Mouse (Mus musculus) embryonic fibroblast, embryonic 13.5 days (primary cell): ENCODE measurements around the gene Elfn1. TPM values are rescaled to one million over a fixed set of nuclear protein-coding genes. Genes with fewer than 3 reads are reported as not detected.

ENCODE experiments used
- H3K27ac ChIP-seq: 2 replicates; pipeline ENCODE4 v1.5.1; 2012; ENCODE audit warnings: low read length, control low read depth, inconsistent platforms; ENCODE audit not compliant: insufficient read depth
- H3K4me1 ChIP-seq: 2 replicates; pipeline ENCODE4 v1.6.1; 2011; ENCODE audit warnings: low read length; ENCODE audit not compliant: control insufficient read depth, insufficient read depth
- H3K4me3 ChIP-seq: 2 replicates; pipeline ENCODE4 v1.5.1; 2011; ENCODE audit warnings: mild to moderate bottlenecking, control low read depth, low read length; ENCODE audit not compliant: insufficient read depth
- CTCF ChIP-seq: IDR thresholded peaks from 2 replicates; pipeline ENCODE4 v1.5.1; 2011; ENCODE audit warnings: mild to moderate bottlenecking, control low read depth, low read length, moderate library complexity, borderline replicate concordance; ENCODE audit not compliant: insufficient read depth
- POLR2A ChIP-seq: IDR thresholded peaks from 2 replicates; pipeline ENCODE4 v1.6.1; 2011; ENCODE audit warnings: low read depth, mild to moderate bottlenecking, control low read depth, low read length, moderate library complexity
- polyA plus RNA-seq: library from polyadenylated mRNA; stranded (reverse); fragments of >200 nt; gene quantifications from 2 replicates; pipeline ENCODE4 v1.2.4, GENCODE M21; 2011; ENCODE audit warnings: low read depth; ENCODE audit not compliant: missing spikeins, insufficient read length

Gene Elfn1
- polyA plus RNA-seq, 1 experiment = 2.1 TPM

DNA sequence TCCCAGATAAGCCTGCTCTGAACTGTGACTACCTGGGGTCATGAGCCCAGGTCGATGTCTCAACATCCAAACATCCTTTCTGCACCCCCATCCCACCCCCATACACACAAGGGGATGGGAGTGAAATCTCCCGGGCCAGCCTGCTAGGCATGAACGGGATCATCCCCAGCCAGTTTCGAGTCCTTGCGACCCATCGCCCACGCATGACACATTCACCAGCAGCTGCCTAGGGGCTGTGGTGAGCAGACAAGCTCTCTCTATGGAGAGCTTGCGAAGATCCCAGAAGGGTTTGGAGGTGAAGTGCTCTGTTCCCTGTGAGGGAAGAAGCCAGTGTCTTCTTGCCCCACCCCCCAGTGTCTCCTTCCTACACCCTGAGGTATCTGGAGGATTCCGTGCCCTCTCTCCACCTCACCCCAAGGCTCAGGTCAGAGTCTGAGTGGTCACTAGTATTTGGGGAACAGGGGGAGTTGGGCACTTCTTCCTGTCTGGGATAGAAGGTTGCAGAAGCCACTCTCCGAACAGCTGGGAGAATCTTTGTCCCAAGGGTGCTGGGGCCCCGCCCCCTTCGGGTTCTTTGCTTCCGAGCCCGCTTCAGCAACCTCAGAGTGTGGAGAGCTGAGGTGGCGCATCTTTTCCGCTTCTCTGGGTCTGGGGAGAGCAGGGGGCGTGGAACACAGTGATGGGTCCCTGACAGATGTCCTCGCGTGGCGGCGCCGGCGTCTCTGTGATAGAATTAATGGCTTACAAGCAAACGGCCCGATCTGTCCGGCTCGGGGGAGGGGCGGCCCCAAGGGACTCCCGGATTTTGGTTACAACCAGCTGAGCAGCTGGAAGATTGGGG lies 2.2 kb downstream of the Elfn1 start:
- peaks cover 6% of the 10 kb centered on the region; the same call in 1 of the 2 replicates for H3K4me1 ChIP-seq
- H3K27ac ChIP-seq = no peak overlapping the region
- H3K4me3 ChIP-seq = peak overlapping the region; percentile 9; the same call in 1 of the 2 replicates
- TF ChIP-seq POLR2A (no peak), CTCF (no peak)

DNA sequence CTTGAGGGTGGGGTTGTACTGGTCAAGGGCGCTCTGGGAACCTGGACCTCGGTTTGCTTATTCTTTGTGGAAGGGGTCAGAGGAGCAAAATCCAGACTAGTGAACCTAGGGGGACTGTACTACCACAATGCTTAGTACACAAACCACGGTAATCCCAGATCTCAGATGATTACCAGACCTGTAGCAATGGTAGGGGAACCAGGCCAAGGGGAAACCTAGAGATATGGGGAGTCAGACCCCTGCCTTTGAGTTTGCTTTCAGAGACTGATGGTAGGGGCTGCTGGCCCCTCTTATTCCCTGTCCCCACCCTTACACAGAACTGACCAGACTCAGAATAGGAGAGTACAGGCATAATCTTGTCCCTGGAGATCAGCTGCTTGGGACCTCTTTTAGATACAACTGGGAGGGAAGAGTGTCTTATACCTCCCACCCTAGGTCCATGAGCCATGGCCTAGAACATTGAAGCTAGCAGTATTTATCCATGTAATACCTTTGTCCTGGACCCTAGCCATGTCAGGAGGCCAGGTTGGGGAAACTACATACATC lies 3.1 kb downstream of the Elfn1 start:
- TF ChIP-seq CTCF (no peak), POLR2A (no peak)
- Histone ChIP-seq H3K4me1 (peaks cover 4% of the 10 kb centered on the region; the same call in 1 of the 2 replicates), H3K27ac (no peak overlapping the region), H3K4me3 (no peak overlapping the region)

DNA sequence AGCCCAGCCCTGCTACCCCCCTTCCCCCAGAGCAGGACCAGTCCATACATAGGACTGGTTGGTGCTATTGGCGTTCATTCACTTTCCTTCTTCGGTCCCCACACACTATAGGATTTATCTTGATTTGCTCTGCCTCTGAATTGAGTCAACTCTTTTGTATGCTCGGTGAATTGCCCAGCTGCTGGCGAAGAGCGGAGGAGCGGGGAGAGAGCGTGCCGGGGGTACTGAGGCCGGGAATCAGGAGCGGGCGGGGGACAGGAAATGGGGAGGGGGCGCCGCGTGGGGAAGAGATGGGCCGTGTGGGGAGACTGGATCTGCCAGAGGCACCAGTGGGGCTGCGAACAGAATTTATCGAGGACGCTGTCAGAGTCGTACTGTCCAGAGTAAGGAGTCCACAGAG lies 3.8 kb downstream of the Elfn1 start:
- H3K4me3 ChIP-seq = no peak overlapping the region
- TF ChIP-seq POLR2A = no peak
- TF ChIP-seq CTCF = no peak
- peaks cover 4% of the 10 kb centered on the region; the same call in 1 of the 2 replicates for H3K4me1 ChIP-seq
- H3K27ac ChIP-seq = no peak overlapping the region

DNA sequence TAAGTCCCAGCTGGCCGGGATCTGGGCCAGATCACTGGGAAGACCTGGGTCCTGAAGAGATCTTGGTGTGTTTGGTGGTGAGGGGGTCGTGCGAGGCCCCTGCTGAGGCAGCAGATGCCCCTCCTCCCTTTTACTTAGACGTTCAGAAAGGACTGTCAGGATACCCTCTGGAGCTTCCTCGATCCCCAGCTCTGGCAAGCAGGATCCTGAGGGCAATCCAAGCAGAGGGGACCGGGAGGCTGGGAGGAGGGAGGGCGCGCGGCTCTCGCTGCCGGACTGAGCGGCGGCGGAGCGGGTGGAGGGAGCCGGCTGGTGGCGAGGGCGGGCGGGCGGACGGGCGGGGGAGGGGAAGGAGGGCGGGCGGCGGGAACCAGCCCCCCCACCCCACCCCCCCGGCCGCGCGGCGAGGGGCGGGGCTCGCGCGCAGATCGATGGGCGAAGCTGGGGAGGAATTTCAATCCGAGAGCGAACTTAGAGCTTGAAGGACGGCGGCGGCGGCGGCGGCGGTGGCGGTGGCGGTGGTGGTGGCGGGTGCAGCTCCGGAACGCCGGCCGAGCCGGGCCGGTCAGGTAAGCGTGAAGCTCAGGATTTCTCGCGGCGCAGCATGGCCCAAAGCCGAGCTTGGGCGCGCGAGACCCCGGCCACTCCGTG lies 4.5 kb downstream of the Elfn1 start:
- peak overlapping the region; percentile 29 for H3K4me3 ChIP-seq
- TF ChIP-seq POLR2A (no peak), CTCF (no peak)
- H3K27ac ChIP-seq = no peak overlapping the region
- H3K4me1 ChIP-seq = peaks cover 4% of the 10 kb centered on the region; the same call in 1 of the 2 replicates

DNA sequence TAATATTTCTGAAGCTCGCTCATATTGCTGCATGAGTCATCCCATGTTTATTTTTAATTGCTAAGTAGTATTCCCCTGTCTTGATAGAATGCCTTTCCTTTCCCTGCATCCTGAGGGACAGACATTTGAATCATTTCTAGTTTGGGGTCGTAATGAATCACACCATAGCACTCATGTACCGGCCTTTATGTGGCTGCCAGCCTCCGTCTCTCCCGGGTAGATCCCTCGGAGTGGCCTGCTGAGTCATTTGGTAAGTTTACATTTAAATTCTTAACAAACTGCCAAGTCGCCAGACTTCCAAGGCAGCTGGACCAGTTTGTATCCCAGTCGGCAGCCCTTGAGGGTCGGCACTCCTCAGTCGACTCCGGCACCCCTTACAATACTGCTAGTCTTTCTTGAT lies 13.9 kb downstream of the Elfn1 start:
- Histone ChIP-seq H3K4me1 (0 out of 2 replicates have a peak, but pooled peaks cover 2% of the 10 kb centered on the region), H3K27ac (peak overlapping the region; percentile 65; the same call in 1 of the 2 replicates)
- TF ChIP-seq CTCF (no peak), POLR2A (no peak)

DNA sequence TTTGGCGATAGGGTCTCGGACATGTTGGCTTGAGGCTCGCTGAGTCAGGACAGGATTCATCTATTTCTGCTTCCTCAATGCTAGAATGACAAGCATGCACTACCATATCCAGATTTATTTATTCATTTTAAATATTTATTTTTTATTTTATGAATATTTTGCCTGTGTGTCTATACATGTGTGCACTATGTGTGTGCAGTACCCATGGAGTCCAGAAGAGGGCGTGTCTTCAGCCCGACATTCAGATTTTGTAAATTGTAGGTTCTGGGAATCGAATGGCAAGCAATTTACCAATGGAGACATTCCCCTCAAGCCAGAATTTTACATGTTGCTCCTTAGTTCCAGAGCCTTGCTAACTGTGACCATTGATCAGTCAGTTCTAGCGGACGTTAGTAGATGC lies 16.1 kb downstream of the Elfn1 start:
- Histone ChIP-seq H3K27ac (no peak overlapping the region), H3K4me1 (0 out of 2 replicates have a peak, but pooled peaks cover 2% of the 10 kb centered on the region), H3K4me3 (no peak overlapping the region)
- TF ChIP-seq POLR2A = no peak
- TF ChIP-seq CTCF = no peak

More for the DNA sequence above, 13.9 kb downstream of the Elfn1 start:
- H3K4me3 ChIP-seq = no peak overlapping the region

DNA sequence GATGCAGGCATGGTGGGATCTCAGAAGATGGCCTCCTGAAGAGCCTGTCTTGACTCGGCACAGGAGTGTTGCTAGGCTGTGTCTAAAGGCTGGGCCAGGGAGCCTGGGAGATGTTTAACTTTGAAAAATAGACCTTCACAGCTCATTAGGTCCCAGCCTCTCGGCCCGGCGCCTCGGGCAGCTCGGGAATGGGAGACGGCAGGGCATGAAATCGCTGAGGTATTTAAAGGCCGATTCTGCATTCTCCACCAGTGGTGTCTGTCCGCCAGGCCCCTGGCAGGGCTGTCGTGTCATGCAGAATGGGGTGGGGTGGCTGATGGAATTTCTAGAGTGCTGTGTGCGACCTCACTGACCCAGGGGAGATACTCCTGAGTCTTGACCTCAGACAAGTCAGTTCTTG lies 22.4 kb downstream of the Elfn1 start:
- Histone ChIP-seq H3K4me3 (no peak overlapping the region), H3K27ac (no peak overlapping the region), H3K4me1 (0 out of 2 replicates have a peak, but pooled peaks cover 6% of the 10 kb centered on the region)
- TF ChIP-seq POLR2A = no peak
- TF ChIP-seq CTCF = no peak

DNA sequence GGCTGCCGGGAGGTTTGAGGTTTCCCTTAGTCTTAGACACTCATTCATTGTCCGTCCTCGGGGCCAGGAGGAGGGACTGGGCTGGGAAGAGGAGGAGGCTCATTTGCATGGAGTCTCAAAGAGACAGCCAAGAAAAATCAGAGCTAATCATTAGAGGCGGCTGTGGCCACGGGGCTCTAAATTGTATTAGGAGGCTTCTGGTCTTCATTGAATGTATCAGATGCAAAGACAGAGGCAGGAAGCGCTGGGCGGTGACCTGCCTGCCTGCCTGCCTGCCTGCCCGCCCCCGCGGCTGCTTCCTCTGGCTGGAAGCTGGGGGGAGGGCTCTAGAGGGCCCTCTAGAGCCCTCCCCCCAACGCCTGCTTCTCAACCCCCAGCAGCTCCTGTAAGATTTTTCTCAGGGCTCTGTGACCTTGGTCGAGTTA lies 23.2 kb downstream of the Elfn1 start:
- Histone ChIP-seq H3K27ac (no peak overlapping the region), H3K4me1 (0 out of 2 replicates have a peak, but pooled peaks cover 6% of the 10 kb centered on the region), H3K4me3 (no peak overlapping the region)
- TF ChIP-seq CTCF (no peak), POLR2A (no peak)

DNA sequence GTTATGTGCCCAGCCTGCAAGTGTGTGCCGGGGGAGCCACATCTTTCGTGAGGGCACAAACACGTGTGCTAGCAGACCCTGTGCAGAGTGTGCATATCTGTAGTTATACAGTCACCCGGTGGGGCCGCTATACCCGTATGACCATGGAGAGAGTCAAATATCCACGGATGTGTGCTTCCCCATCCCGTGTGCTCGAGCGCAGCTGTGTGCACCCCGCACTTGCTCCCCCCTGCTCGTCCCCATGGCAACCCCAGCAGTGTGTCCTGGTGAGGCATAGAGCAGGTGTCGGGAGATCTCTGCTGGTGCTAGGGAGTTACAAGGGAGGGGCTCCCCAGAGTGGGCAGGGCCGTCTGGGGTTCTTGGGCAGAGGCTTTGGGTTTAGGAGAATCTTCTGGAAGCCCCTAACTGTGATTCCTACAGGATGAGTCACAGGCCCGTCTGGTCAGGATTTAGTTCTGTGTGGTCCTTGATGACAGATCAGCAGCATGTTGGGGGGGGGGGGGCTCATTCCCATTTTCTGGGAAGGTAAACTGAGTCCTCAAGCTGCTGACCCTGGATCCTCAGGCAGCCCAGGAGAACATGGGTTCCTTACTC lies 24.3 kb downstream of the Elfn1 start:
- no peak for TF ChIP-seq CTCF
- TF ChIP-seq POLR2A = no peak
- Histone ChIP-seq H3K4me1 (0 out of 2 replicates have a peak, but pooled peaks cover 6% of the 10 kb centered on the region), H3K4me3 (no peak overlapping the region), H3K27ac (no peak overlapping the region)
